Mouse (Mus musculus) brain, embryonic 14.5 days (tissue): ENCODE measurements around the gene Lasp1. TPM values are rescaled to one million over a fixed set of nuclear protein-coding genes. Genes with fewer than 3 reads are reported as not detected.
"Not testable (repeated sequence)": the region's sequence is repeated elsewhere in the genome, so short reads cannot be mapped to it uniquely, and the experiment has no call there.

Experiments used
- DNase-seq: peaks from one replicate; pipeline ENCODE4 v3.0.0-alpha.2; 2011; ENCODE audit warnings: low read depth
- CTCF ChIP-seq: fragments of 200-500 bp; IDR thresholded peaks from 2 replicates; pipeline ENCODE4 v1.5.1; 2012; ENCODE audit warnings: inconsistent platforms, mild to moderate bottlenecking, moderate library complexity, borderline replicate concordance; ENCODE audit not compliant: insufficient read depth, insufficient read length; ENCODE audit errors: extremely low read depth
- POLR2A ChIP-seq: fragments of 200-500 bp; IDR thresholded peaks from 2 replicates; pipeline ENCODE4 v1.6.1; 2012; ENCODE audit warnings: mild to moderate bottlenecking, inconsistent platforms, borderline replicate concordance; ENCODE audit not compliant: poor library complexity, insufficient read depth, insufficient read length, severe bottlenecking; ENCODE audit errors: extremely low read depth
- polyA plus RNA-seq: library from polyadenylated mRNA; depleted of rRNA; stranded (reverse); fragments of >200 nt; gene quantifications from 2 replicates; pipeline ENCODE4 v1.2.3, GENCODE M21; 2012

The Lasp1 gene
- polyA plus RNA-seq, 1 experiment: 139 TPM

- no peak for DNase-seq
- TF ChIP-seq CTCF: no peak
- TF ChIP-seq POLR2A: no peak
Observed at GRCm38 (mm10) chr11:97829913-97830476, 31.2 kb downstream of the Lasp1 start.

GRCm38 (mm10) chr11:97830501-97830900 is 31.7 kb downstream of the Lasp1 start:
- TF ChIP-seq POLR2A (no peak), CTCF (no peak)

GRCm38 (mm10) chr11:97832001-97832400 is 33.2 kb downstream of the Lasp1 start:
- TF ChIP-seq POLR2A (no peak), CTCF (no peak)

More at GRCm38 (mm10) chr11:97830501-97830900, 31.7 kb downstream of the Lasp1 start:
- DNase-seq: no peak

GRCm38 (mm10) chr11:97833352-97833751 is 34.6 kb downstream of the Lasp1 start:
- no peak for DNase-seq
- no peak for TF ChIP-seq POLR2A
- no peak for TF ChIP-seq CTCF

More at GRCm38 (mm10) chr11:97832001-97832400, 33.2 kb downstream of the Lasp1 start:
- no peak for DNase-seq

- DNase-seq: no peak
- TF ChIP-seq POLR2A: no peak
- TF ChIP-seq CTCF: no peak
Observed at GRCm38 (mm10) chr11:97836541-97836940, 37.7 kb downstream of the Lasp1 start.

GRCm38 (mm10) chr11:97837051-97837450 is 38.3 kb downstream of the Lasp1 start:
- not testable (repeated sequence) for DNase-seq

GRCm38 (mm10) chr11:97837641-97838149 is 38.9 kb downstream of the Lasp1 start:
- TF ChIP-seq CTCF (no peak), POLR2A (no peak)
- no peak for DNase-seq

GRCm38 (mm10) chr11:97838779-97839440 is 40.1 kb downstream of the Lasp1 start:
- TF ChIP-seq CTCF (no peak), POLR2A (no peak)
- no peak for DNase-seq

GRCm38 (mm10) chr11:97839441-97840134 is 40.8 kb downstream of the Lasp1 start:
- no peak for DNase-seq
- TF ChIP-seq POLR2A (no peak), CTCF (no peak)

GRCm38 (mm10) chr11:97840135-97840490 is 41.3 kb downstream of the Lasp1 start:
- DNase-seq: no peak
- no peak for TF ChIP-seq POLR2A
- TF ChIP-seq CTCF: no peak

GRCm38 (mm10) chr11:97840539-97840954 is 41.7 kb downstream of the Lasp1 start, which contains the start of gene B230217C12Rik:
Gene B230217C12Rik, plus strand, starts transcription at chr11:97840780.
- TF ChIP-seq CTCF: peak; percentile 50; the same call in 1 of the 2 replicates
- TF ChIP-seq POLR2A: no peak
- DNase-seq: peak; percentile 82

- TF ChIP-seq POLR2A (peak; percentile 84; the same call in 1 of the 2 replicates), CTCF (no peak)
- DNase-seq: peak; percentile 96
Observed at GRCm38 (mm10) chr11:97840991-97841661, 42.3 kb downstream of the Lasp1 start.
